Mouse (Mus musculus) bone marrow, adult 2 months (tissue): ENCODE measurements around the gene Apoa1.

Experiments used
- CTCF ChIP-seq: fragments of 200-500 bp; IDR thresholded peaks from 2 replicates; pipeline ENCODE4 v1.5.1; 2011; ENCODE audit warnings: low read length, control low read depth; ENCODE audit not compliant: control insufficient read depth, insufficient read depth
- POLR2A ChIP-seq: fragments of 200-500 bp; IDR thresholded peaks from 2 replicates; pipeline ENCODE4 v1.6.1; 2011; ENCODE audit warnings: low read depth, mild to moderate bottlenecking, control low read depth, low read length, borderline replicate concordance; ENCODE audit not compliant: control insufficient read depth

GRCm38 (mm10) chr9:46207501-46207869 is 20.9 kb upstream of the Apoa1 start:
- no peak for TF ChIP-seq CTCF
- TF ChIP-seq POLR2A, result no peak
